Mouse (Mus musculus) embryonic fibroblast, embryonic 13.5 days (primary cell): ENCODE measurements around the gene Haao. TPM values are rescaled to one million over a fixed set of nuclear protein-coding genes. Genes with fewer than 3 reads are reported as not detected.

Experiments
- H3K27ac ChIP-seq: 2 replicates; pipeline ENCODE4 v1.5.1; 2012; ENCODE audit warnings: low read length, control low read depth, inconsistent platforms; ENCODE audit not compliant: insufficient read depth
- H3K4me1 ChIP-seq: 2 replicates; pipeline ENCODE4 v1.6.1; 2011; ENCODE audit warnings: low read length; ENCODE audit not compliant: control insufficient read depth, insufficient read depth
- H3K4me3 ChIP-seq: 2 replicates; pipeline ENCODE4 v1.5.1; 2011; ENCODE audit warnings: mild to moderate bottlenecking, control low read depth, low read length; ENCODE audit not compliant: insufficient read depth
- CTCF ChIP-seq: IDR thresholded peaks from 2 replicates; pipeline ENCODE4 v1.5.1; 2011; ENCODE audit warnings: mild to moderate bottlenecking, control low read depth, low read length, moderate library complexity, borderline replicate concordance; ENCODE audit not compliant: insufficient read depth
- POLR2A ChIP-seq: IDR thresholded peaks from 2 replicates; pipeline ENCODE4 v1.6.1; 2011; ENCODE audit warnings: low read depth, mild to moderate bottlenecking, control low read depth, low read length, moderate library complexity
- polyA plus RNA-seq: library from polyadenylated mRNA; stranded (reverse); fragments of >200 nt; gene quantifications from 2 replicates; pipeline ENCODE4 v1.2.4, GENCODE M21; 2011; ENCODE audit warnings: low read depth; ENCODE audit not compliant: missing spikeins, insufficient read length

The Haao gene
- polyA plus RNA-seq, 1 experiment, result not detected

GRCm38 (mm10) chr17:83820701-83821100 is 27.1 kb downstream of the Haao start:
- no peak overlapping the region for H3K4me3 ChIP-seq
- no peaks in the 10 kb centered on the region for H3K4me1 ChIP-seq
- no peak for TF ChIP-seq CTCF
- H3K27ac ChIP-seq, result no peak overlapping the region

DNA sequence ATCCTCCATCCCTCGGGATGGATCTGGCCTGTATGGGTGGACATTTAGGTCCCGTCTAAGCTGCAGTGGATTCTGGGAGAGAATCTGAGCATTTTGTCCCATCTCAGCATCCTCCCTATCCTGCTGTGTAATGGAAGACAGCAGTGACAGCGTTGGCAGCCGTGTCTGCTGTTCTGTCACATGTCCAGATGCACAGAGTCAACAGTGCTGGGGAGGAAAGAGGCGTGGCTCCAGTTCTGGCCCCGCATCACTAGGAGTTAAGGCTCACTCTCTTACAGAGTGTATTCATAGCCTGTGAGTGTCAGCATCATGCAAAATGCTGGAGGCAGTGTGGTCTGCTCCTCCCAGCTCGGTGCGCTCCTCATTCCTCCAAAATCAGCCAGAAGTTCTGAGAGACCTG is 28.3 kb downstream of the Haao start:
- Histone ChIP-seq H3K4me3 (no peak overlapping the region), H3K27ac (no peak overlapping the region), H3K4me1 (no peaks in the 10 kb centered on the region)
- TF ChIP-seq POLR2A (no peak), CTCF (no peak)

DNA sequence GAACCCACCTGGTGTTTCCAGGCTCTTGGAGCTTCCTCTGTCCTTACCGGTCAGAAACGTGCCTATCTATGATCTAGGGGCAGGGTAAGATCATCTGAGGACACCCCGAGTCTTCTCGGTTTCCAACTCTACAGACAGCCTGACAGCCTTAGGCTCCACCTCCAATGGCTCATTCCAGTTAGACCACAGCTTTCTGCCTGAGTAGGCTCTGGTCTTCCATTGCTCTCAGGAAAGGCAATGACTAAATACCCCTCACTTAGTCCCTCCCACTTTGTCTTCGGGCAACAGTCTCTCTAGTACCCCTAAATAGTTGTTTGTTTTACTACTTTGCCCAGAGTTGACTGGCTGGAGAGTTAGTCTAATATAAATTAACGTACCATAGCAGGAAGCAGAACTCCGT is 30.8 kb downstream of the Haao start:
- TF ChIP-seq CTCF (no peak), POLR2A (no peak)
- Histone ChIP-seq H3K27ac (no peak overlapping the region), H3K4me3 (no peak overlapping the region), H3K4me1 (no peaks in the 10 kb centered on the region)

GRCm38 (mm10) chr17:83813050-83813449 is 34.7 kb downstream of the Haao start:
- no peak for TF ChIP-seq POLR2A
- no peak for TF ChIP-seq CTCF
- H3K27ac ChIP-seq, result no peak overlapping the region

DNA sequence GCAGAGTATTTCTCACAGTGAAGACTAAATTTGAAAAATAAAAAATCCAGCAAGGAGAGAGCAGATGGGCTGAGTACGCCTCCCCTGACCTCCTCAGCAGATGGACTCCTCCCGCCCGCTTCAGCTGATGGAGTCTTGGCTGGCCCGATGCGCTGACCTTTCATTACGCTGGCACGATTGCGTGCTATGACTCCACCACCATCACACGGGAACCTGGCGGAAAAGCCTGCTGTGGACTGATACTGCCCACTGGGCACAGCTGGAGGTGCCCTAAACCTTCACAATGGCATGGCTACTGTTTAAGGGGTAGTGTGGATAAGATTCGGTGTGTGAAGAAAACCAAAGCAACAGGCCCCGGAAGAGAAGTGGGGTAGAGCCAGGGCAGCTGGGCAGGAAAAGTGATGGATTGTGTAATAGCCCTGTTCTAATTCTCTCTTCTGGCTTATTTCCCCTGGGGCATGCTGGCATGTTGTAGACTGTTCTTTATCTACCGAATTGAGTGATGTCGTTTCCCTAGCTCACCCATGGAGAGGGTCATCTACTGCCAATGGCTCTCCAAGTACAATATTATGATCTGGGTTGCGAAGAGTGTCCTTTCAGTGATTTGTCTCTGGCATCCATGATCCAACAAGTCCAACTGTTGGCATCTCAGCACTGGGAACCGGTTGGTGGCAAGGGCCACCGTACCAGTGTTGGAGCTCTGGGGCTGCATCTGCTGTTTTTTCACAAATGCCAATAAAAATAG is 35.4 kb downstream of the Haao start:
- no peaks in the 10 kb centered on the region for H3K4me1 ChIP-seq
- TF ChIP-seq CTCF, result no peak
- TF ChIP-seq POLR2A, result no peak
- H3K4me3 ChIP-seq, result no peak overlapping the region
- H3K27ac ChIP-seq, result no peak overlapping the region

More at GRCm38 (mm10) chr17:83813050-83813449, 34.7 kb downstream of the Haao start:
- no peak overlapping the region for H3K4me3 ChIP-seq
- no peaks in the 10 kb centered on the region for H3K4me1 ChIP-seq

DNA sequence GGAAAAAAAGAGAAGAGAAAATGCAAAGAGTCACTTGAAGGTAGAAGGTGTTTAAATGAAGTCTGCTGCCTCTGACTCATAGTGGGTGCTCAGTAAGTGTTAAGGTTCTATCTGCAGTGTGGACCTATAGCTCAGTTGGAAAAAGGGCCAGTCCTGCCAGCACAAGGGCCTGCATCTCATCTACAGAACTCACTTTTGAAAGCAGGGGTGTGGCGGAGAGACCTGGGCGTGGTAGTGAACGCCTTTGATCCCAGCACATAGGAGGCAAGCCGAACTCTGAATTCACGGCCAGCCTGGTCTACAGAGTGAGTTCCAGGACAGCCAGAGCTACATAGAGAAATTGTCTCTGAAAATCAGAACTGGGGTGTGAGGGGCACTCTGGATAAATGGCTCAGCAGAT is 37.5 kb downstream of the Haao start:
- TF ChIP-seq POLR2A (no peak), CTCF (no peak)
- no peaks in the 10 kb centered on the region for H3K4me1 ChIP-seq
- H3K27ac ChIP-seq, result no peak overlapping the region
- H3K4me3 ChIP-seq, result no peak overlapping the region

DNA sequence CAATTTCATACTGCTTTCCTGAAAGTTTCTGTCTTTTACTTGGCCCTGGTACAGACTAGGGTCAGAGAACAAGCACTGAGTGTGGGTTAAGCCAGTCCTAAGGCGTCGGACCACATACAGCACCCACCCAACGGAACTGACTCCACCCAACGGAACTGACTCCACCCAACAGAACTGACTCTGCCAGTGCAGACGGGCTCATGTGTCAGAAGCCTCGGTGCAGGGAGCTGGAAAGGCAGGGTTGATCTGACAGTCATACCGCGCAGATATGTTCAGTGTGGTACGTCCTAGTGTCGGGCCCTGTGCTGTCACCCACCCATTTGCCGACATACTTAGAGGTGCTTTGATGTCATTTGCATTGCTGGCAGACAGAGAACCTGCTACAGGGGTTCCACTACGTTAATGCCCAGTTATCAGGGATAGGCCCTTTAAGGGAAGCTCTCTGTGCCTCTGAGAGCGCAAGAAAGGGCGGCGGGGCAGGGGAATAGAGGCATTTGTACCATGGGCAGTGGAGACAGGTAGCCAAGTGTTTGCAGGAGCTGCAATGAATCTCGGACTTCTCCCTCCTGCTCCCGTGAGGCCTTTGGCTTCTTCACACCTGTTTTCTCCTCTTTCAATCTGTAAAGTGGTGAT is 38.5 kb downstream of the Haao start:
- no peak for TF ChIP-seq CTCF
- no peak for TF ChIP-seq POLR2A
- Histone ChIP-seq H3K4me3 (no peak overlapping the region), H3K27ac (no peak overlapping the region), H3K4me1 (no peaks in the 10 kb centered on the region)

DNA sequence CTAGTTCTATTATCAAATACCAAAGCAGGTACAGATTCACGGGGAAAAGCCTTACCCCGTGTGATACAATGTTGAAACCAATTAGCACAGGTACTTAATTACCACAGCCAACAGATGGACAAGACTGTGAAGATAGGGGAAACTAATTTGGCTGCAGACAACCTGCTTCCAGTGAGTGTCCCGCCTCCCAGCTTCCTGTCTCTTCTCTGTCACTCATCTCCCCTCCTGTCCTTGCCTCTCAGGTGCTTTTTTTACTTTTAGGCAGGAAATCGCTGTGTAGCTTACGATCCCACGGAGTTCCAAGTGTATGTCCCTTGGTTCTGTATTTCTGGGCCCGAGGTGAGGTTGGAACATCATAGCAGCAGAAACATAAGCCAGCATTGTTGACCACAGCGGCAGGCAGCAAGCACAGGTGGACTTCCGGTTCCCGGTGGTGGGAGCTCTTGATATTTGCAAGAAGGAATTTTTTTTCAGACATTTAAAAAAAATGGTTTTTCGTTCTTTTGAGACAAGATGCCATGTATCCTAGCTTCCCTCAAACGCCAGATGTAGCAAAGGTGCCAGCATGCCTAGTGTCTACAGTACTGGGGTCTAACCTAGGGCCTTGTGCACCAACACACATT is 39.2 kb downstream of the Haao start:
- TF ChIP-seq POLR2A (no peak), CTCF (no peak)

GRCm38 (mm10) chr17:83807778-83808398 is 39.9 kb downstream of the Haao start:
- Histone ChIP-seq H3K27ac (no peak overlapping the region), H3K4me1 (no peaks in the 10 kb centered on the region), H3K4me3 (no peak overlapping the region)
- TF ChIP-seq CTCF (peak; percentile 32; the same call in 1 of the 2 replicates), POLR2A (no peak)

More for the DNA sequence above, 39.2 kb downstream of the Haao start:
- Histone ChIP-seq H3K4me1 (no peaks in the 10 kb centered on the region), H3K27ac (no peak overlapping the region), H3K4me3 (no peak overlapping the region)

GRCm38 (mm10) chr17:83807345-83807744 is 40.4 kb downstream of the Haao start:
- Histone ChIP-seq H3K27ac (no peak overlapping the region), H3K4me3 (no peak overlapping the region), H3K4me1 (no peaks in the 10 kb centered on the region)
- TF ChIP-seq CTCF (no peak), POLR2A (no peak)
